Mouse (Mus musculus) spleen, adult 2 months (tissue): ENCODE data around the gene Cd5.

Source experiments
- CTCF ChIP-seq: fragments of 200-500 bp; IDR thresholded peaks from 2 replicates; pipeline ENCODE4 v1.5.1; 2011; ENCODE audit warnings: mild to moderate bottlenecking, inconsistent platforms; ENCODE audit not compliant: insufficient read depth, insufficient read length, insufficient replicate concordance; ENCODE audit errors: extremely low read depth
- POLR2A ChIP-seq: fragments of 200-500 bp; IDR thresholded peaks from 2 replicates; pipeline ENCODE4 v1.6.1; 2011; ENCODE audit warnings: low read depth, low read length, inconsistent platforms

DNA sequence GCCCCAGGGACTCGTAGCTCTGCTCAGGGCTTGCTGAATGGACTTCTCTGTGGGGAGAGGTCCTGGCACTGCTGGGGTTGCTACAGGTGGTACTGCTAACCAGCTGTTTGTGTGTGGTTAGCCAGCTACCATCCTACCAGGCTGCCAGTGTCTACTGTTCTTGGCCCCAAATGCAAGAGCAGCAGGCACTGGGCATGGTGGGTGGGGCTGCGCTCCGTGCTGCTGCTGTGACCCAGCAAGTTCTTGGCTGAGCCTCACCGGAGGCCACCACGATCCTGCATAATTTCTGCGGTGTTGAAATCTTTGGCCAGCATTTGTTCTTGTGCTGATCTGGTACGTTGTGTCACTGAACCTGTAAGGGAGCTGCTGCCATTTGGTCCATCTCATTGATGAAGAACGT, 35.3 kb downstream of the Cd5 start:
- TF ChIP-seq POLR2A (no peak), CTCF (no peak)
